Mouse (Mus musculus): ENCODE data around the gene D5Ertd579e. TPM values are rescaled to one million over a fixed set of nuclear protein-coding genes. Genes with fewer than 3 reads are reported as not detected.
"Not testable (repeated sequence)": the region's sequence is repeated elsewhere in the genome, so short reads cannot be mapped to it uniquely, and the experiment has no call there.

D5Ertd579e gene
- polyA plus RNA-seq, 1 experiment from 2014 or later: 21.9 TPM

- no peak for ATAC-seq (ENCODE audit: low read depth)
Observed at GRCm38 (mm10) chr5:36679918-36680598, 15.8 kb downstream of the D5Ertd579e start.

GRCm38 (mm10) chr5:36678799-36679198 is 17.0 kb downstream of the D5Ertd579e start:
- peaks cover 78% of the 10 kb centered on the region for H3K4me1 ChIP-seq (replicated peaks)
- no peak overlapping the region for H3K9ac ChIP-seq
- no peaks in the 10 kb centered on the region for H3K27me3 ChIP-seq
- H3K27ac ChIP-seq: peak overlapping the region; percentile 67
- no peak for DNase-seq
- ATAC-seq (ENCODE audit: low read depth): no peak
- no peak overlapping the region for H3K4me2 ChIP-seq
- H3K9me3 ChIP-seq (replicated peaks): no peaks in the 10 kb centered on the region
- no peak overlapping the region for H3K4me3 ChIP-seq (replicated peaks)
- no peaks in the 10 kb centered on the region for H3K36me3 ChIP-seq
- 76% methylated on average over 1 of the region's 1 CpGs for WGBS (ENCODE audit: insufficient replicate concordance)

More at GRCm38 (mm10) chr5:36679918-36680598, 15.8 kb downstream of the D5Ertd579e start:
- no peak overlapping the region for H3K4me2 ChIP-seq
- 74% methylated on average over 4 of the region's 4 CpGs for WGBS (ENCODE audit: insufficient replicate concordance)
- H3K27ac ChIP-seq: peak overlapping the region; percentile 39; the same call in 1 of the 2 replicates
- H3K4me3 ChIP-seq (replicated peaks): no peak overlapping the region
- H3K27me3 ChIP-seq: no peaks in the 10 kb centered on the region
- peaks cover 77% of the 10 kb centered on the region for H3K4me1 ChIP-seq (replicated peaks)
- no peak for DNase-seq
- H3K9ac ChIP-seq: no peak overlapping the region
- no peaks in the 10 kb centered on the region for H3K9me3 ChIP-seq (replicated peaks)
- no peaks in the 10 kb centered on the region for H3K36me3 ChIP-seq

GRCm38 (mm10) chr5:36677907-36678306 is 17.9 kb downstream of the D5Ertd579e start:
- H3K36me3 ChIP-seq: no peaks in the 10 kb centered on the region
- DNase-seq (no peak), ATAC-seq (ENCODE audit: low read depth) (peak; percentile 56)
- H3K9me3 ChIP-seq (replicated peaks): no peaks in the 10 kb centered on the region
- H3K27me3 ChIP-seq: no peaks in the 10 kb centered on the region
- H3K4me2 ChIP-seq: no peak overlapping the region
- no peak overlapping the region for H3K4me3 ChIP-seq (replicated peaks)
- 49% methylated on average over 5 of the region's 5 CpGs for WGBS (ENCODE audit: insufficient replicate concordance)
- peak overlapping the region; percentile 67 for H3K27ac ChIP-seq
- no peak overlapping the region for H3K9ac ChIP-seq
- peaks cover 74% of the 10 kb centered on the region for H3K4me1 ChIP-seq (replicated peaks)

- H3K9me3 ChIP-seq (replicated peaks): no peaks in the 10 kb centered on the region
- H3K27ac ChIP-seq: peak overlapping the region; percentile 37; the same call in 1 of the 2 replicates
- H3K27me3 ChIP-seq: no peaks in the 10 kb centered on the region
- peaks cover 53% of the 10 kb centered on the region for H3K4me1 ChIP-seq (replicated peaks)
- 59% methylated on average over 1 of the region's 1 CpGs for whole genome bisulfite sequencing (ENCODE audit: insufficient replicate concordance)
- ATAC-seq (ENCODE audit: low read depth) (no peak), DNase-seq (no peak)
- peaks cover 14% of the 10 kb centered on the region for H3K36me3 ChIP-seq
- no peak overlapping the region for H3K9ac ChIP-seq
- H3K4me2 ChIP-seq: no peak overlapping the region
- H3K4me3 ChIP-seq (replicated peaks): no peak overlapping the region
Observed at GRCm38 (mm10) chr5:36675466-36675865, 20.4 kb downstream of the D5Ertd579e start.

GRCm38 (mm10) chr5:36674658-36675433 is 21.0 kb downstream of the D5Ertd579e start:
- ATAC-seq (ENCODE audit: low read depth) (no peak), DNase-seq (no peak)
- H3K27ac ChIP-seq: peak overlapping the region; percentile 40
- H3K4me2 ChIP-seq: no peak overlapping the region
- WGBS (ENCODE audit: insufficient replicate concordance): 75% methylated on average over 4 of the region's 4 CpGs
- peaks cover 20% of the 10 kb centered on the region for H3K36me3 ChIP-seq
- H3K4me3 ChIP-seq (replicated peaks): no peak overlapping the region
- peaks cover 47% of the 10 kb centered on the region for H3K4me1 ChIP-seq (replicated peaks)
- H3K9ac ChIP-seq: 0 out of 2 replicates have a peak overlapping the region, but pooled peaks have one; percentile 9
- H3K27me3 ChIP-seq: no peaks in the 10 kb centered on the region
- H3K9me3 ChIP-seq (replicated peaks): no peaks in the 10 kb centered on the region

GRCm38 (mm10) chr5:36669021-36670008 is 26.5 kb downstream of the D5Ertd579e start:
- peaks cover 60% of the 10 kb centered on the region for H3K36me3 ChIP-seq
- H3K27ac ChIP-seq: 0 out of 2 replicates have a peak overlapping the region, but pooled peaks have one; percentile 18
- DNase-seq (no peak), ATAC-seq (ENCODE audit: low read depth) (no peak; the same call in 1 of the 2 replicates)
- H3K9ac ChIP-seq: no peak overlapping the region
- no peaks in the 10 kb centered on the region for H3K27me3 ChIP-seq
- 0 out of 2 replicates have a peak, but pooled peaks cover 11% of the 10 kb centered on the region for H3K4me1 ChIP-seq (replicated peaks)
- WGBS (ENCODE audit: insufficient replicate concordance): 37% methylated on average over 7 of the region's 7 CpGs
- no peaks in the 10 kb centered on the region for H3K9me3 ChIP-seq (replicated peaks)
- no peak overlapping the region for H3K4me3 ChIP-seq (replicated peaks)
- H3K4me2 ChIP-seq: no peak overlapping the region

GRCm38 (mm10) chr5:36668572-36668971 is 27.3 kb downstream of the D5Ertd579e start:
- Histone ChIP-seq H3K36me3 (peaks cover 60% of the 10 kb centered on the region), H3K9me3 (replicated peaks) (no peaks in the 10 kb centered on the region), H3K9ac (no peak overlapping the region), H3K27ac (0 out of 2 replicates have a peak overlapping the region, but pooled peaks have one; percentile 18), H3K4me3 (replicated peaks) (no peak overlapping the region), H3K4me1 (replicated peaks) (peaks cover 13% of the 10 kb centered on the region), H3K4me2 (no peak overlapping the region), H3K27me3 (no peaks in the 10 kb centered on the region)
- DNase-seq (no peak), ATAC-seq (ENCODE audit: low read depth) (no peak)
- WGBS (ENCODE audit: insufficient replicate concordance): 61% methylated on average over 8 of the region's 8 CpGs

GRCm38 (mm10) chr5:36667986-36668385 is 27.8 kb downstream of the D5Ertd579e start:
- not testable (repeated sequence) for H3K9me3 ChIP-seq (replicated peaks); H3K4me3 ChIP-seq (replicated peaks); H3K9ac ChIP-seq; H3K27me3 ChIP-seq; DNase-seq; H3K4me2 ChIP-seq
- Histone ChIP-seq H3K27ac (0 out of 2 replicates have a peak overlapping the region, but pooled peaks have one; percentile 18), H3K4me1 (replicated peaks) (peaks cover 16% of the 10 kb centered on the region), H3K36me3 (peaks cover 63% of the 10 kb centered on the region)
- ATAC-seq (ENCODE audit: low read depth): 0 out of 2 replicates have a peak, but pooled peaks have one; percentile 23
- 84% methylated on average over 2 of the region's 2 CpGs for WGBS (ENCODE audit: insufficient replicate concordance)

- Histone ChIP-seq H3K27ac (no peak overlapping the region), H3K4me3 (replicated peaks) (no peak overlapping the region), H3K36me3 (peaks cover 58% of the 10 kb centered on the region), H3K4me2 (no peak overlapping the region), H3K27me3 (no peaks in the 10 kb centered on the region), H3K9me3 (replicated peaks) (no peaks in the 10 kb centered on the region), H3K9ac (no peak overlapping the region), H3K4me1 (replicated peaks) (peaks cover 19% of the 10 kb centered on the region)
- DNase-seq: no peak
- WGBS (ENCODE audit: insufficient replicate concordance): 80% methylated on average over 5 of the region's 5 CpGs
- ATAC-seq (ENCODE audit: low read depth): no peak
Observed at GRCm38 (mm10) chr5:36667165-36667564, 28.7 kb downstream of the D5Ertd579e start.

- Histone ChIP-seq H3K4me1 (replicated peaks) (peaks cover 19% of the 10 kb centered on the region), H3K36me3 (peaks cover 55% of the 10 kb centered on the region)
- not testable (repeated sequence) for H3K27me3 ChIP-seq; H3K4me2 ChIP-seq; H3K9me3 ChIP-seq (replicated peaks); H3K4me3 ChIP-seq (replicated peaks); ATAC-seq (ENCODE audit: low read depth); H3K27ac ChIP-seq; DNase-seq; H3K9ac ChIP-seq
- WGBS (ENCODE audit: insufficient replicate concordance): 78% methylated on average over 2 of the region's 2 CpGs
Observed at GRCm38 (mm10) chr5:36666699-36667098, 29.1 kb downstream of the D5Ertd579e start.

Data from liver, embryonic 13.5 days (tissue).